Mouse (Mus musculus): ENCODE measurements around the gene Mgarp. TPM values are rescaled to one million over a fixed set of nuclear protein-coding genes. Genes with fewer than 3 reads are reported as not detected.

The Mgarp gene
- total and polyA plus RNA-seq, 3 experiments, result 0.65 to 5.2 TPM; not detected in 1

DNA sequence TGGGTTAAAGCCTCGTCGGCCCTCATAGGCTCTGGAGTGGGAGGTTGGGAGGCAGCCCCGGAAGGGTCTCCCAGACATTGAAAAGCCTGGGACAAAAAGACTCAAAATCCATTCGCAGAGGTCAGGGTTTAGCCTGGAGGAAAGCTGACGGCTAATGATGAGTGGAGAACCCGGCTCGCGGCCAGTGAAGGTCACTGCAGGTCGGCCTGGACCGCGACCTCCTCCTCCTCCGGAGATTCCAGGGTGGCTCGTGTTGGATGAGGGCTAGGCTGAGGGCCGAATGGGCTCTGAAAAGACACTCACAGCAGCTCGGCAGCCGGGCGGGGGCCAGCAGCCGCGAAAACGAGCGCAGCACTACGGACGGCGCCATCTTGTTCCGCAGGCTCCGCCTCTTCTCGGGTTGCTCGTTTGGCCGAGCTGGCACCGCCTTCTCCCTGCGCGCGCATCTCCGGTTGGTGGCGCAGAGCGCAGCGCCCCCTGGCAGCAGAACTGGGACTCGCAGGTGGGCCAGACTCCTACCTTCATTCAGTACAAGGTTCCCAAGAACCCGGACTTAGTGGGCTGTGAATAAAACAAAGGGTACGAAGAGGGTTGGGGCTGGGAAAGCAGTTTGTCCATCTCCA lies 12.1 kb upstream of the Mgarp start, which contains the start of gene Ndufc1 (continued):
- TF ChIP-seq JUND (IDR thresholded peaks at IDR 0.05; ENCODE audit: low read depth, low read length), result no peak
- peak; percentile 92 for TF ChIP-seq POLR2AphosphoS2 (IDR thresholded peaks at IDR 0.05; ENCODE audit: low read length)
- no peak for TF ChIP-seq USF2 (IDR thresholded peaks at IDR 0.05; ENCODE audit: borderline replicate concordance in 1 of 2, insufficient read depth in 1 of 2, low read depth in 1 of 2, low read length in 2 of 2)
- TF ChIP-seq TBP (IDR thresholded peaks at IDR 0.05; ENCODE audit: low read depth, low read length), result peak; percentile 79
- no peak for TF ChIP-seq TAL1 (IDR thresholded peaks at IDR 0.05; ENCODE audit: low read length)
- peak; percentile 68; the same call in 1 of the 2 replicates for TF ChIP-seq ZMIZ1 (IDR thresholded peaks at IDR 0.05; ENCODE audit: low read depth, low read length)
- peak; percentile 77 for TF ChIP-seq TCF12 (IDR thresholded peaks at IDR 0.05; ENCODE audit: low read depth, low read length)
- TF ChIP-seq ZNF384 (IDR thresholded peaks at IDR 0.05; ENCODE audit: low read depth, low read length), result no peak
- TF ChIP-seq GABPA (IDR thresholded peaks at IDR 0.05; ENCODE audit: low read depth, low read length), result no peak
- no peak for TF ChIP-seq CHD1 (IDR thresholded peaks at IDR 0.05; ENCODE audit: low read depth, low read length)
- TF ChIP-seq CTCF (IDR thresholded peaks at IDR 0.05 in 2 of 3, conservative IDR thresholded peaks at IDR 0.05 in 1 of 3; ENCODE audit: control insufficient read depth in 1 of 3, insufficient read depth in 1 of 3, low read depth in 2 of 3, low read length in 3 of 3, poor library complexity in 1 of 3, severe bottlenecking in 1 of 3), result peak; percentile 90 to 98 (median 97)
- TF ChIP-seq MAFK (IDR thresholded peaks at IDR 0.05; ENCODE audit: borderline replicate concordance, low read depth, low read length), result no peak
- peak; percentile 92 for TF ChIP-seq NELFE (IDR thresholded peaks at IDR 0.05; ENCODE audit: low read depth, low read length)
- no peak for TF ChIP-seq POLR2AphosphoS5 (IDR thresholded peaks at IDR 0.05; ENCODE audit: borderline replicate concordance, low read depth, low read length)

DNA sequence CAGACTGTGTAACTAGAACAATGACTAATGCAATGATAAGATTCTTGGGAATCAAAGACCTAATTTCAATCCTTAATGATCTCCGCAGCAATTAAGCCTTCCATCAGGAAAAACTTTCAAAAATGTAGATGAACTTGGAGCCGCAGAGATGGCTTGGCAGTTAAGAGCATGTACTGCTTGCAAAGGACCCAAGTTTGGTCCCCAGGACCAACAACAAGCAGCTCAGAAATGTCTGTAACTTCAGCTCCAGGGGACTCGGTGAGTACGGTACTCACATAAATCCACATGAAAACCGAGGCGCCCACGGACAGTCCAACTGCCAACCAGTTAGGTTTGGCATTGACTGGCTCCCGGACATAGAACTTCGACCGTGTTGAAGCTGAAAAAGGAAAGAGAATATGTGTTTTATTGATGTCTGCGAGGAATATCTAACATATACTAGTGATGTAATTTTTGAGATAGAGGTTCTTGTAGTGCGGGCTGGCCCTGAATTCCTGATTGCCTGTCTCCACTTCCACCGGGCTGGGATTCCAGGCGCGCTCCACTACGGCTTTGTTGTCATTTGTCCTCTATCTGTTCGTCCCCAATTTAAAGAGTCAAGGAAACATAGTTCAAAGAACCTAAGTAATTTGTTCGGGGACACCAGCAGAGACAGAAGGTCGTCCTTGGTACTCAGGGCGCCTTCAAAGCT lies 11.5 kb upstream of the Mgarp start:
- peaks cover 10 to 12% of the 10 kb centered on the region in 2 experiments for H3K36me3 ChIP-seq (ENCODE audit: control insufficient read depth in 1 of 2, insufficient read depth in 2 of 2, low read length in 2 of 2)
- no peaks in the 10 kb centered on the region for H3K9me3 ChIP-seq (replicated peaks; ENCODE audit: insufficient read depth, low read length)
- peak overlapping the region; percentile 99 for H3K9ac ChIP-seq (ENCODE audit: control insufficient read depth, low read depth, low read length, poor library complexity, severe bottlenecking)
- peaks cover 0 to 3% of the 10 kb centered on the region in 2 experiments; a peak in 2 of 4 replicates for H3K4me1 ChIP-seq (ENCODE audit: control insufficient read depth in 1 of 2, insufficient read depth in 2 of 2, low read length in 2 of 2)
- peak overlapping the region; percentile 86 for H3K27ac ChIP-seq (ENCODE audit: control insufficient read depth, low read depth, low read length)
- peaks cover 10% of the 10 kb centered on the region for H3K79me2 ChIP-seq (ENCODE audit: control insufficient read depth, insufficient read depth, low read length, poor library complexity)
- no peak for DNase-seq (ENCODE audit: low read depth, low spot score)
- H3K4me3 ChIP-seq (ENCODE audit: control insufficient read depth in 1 of 2, insufficient read depth in 1 of 2, low read depth in 2 of 2, low read length in 2 of 2), result peak overlapping the region; percentile 93 to 100
- TF ChIP-seq RCOR1 (IDR thresholded peaks at IDR 0.05; ENCODE audit: low read depth, low read length), result no peak
- H3K27me3 ChIP-seq (ENCODE audit: control insufficient read depth in 1 of 2, insufficient read depth in 2 of 2, low read length in 2 of 2), result no peaks in the 10 kb centered on the region

- TF ChIP-seq GABPA (IDR thresholded peaks at IDR 0.05; ENCODE audit: low read depth, low read length), result no peak
- TF ChIP-seq ZC3H11A (IDR thresholded peaks at IDR 0.05; ENCODE audit: low read depth, low read length), result no peak
- Histone ChIP-seq H3K27me3 (ENCODE audit: control insufficient read depth in 1 of 2, insufficient read depth in 2 of 2, low read length in 2 of 2) (no peaks in the 10 kb centered on the region), H3K79me2 (ENCODE audit: control insufficient read depth, insufficient read depth, low read length, poor library complexity) (no peaks in the 10 kb centered on the region)
These were observed 6.1 kb upstream of the Mgarp start for GRCm38 (mm10) chr3:51402628-51403027.

More at GRCm38 (mm10) chr3:51402628-51403027, 6.1 kb upstream of the Mgarp start:
- H3K9me3 ChIP-seq (replicated peaks; ENCODE audit: insufficient read depth, low read length), result no peaks in the 10 kb centered on the region
- no peak overlapping the region for H3K4me3 ChIP-seq (ENCODE audit: control insufficient read depth in 1 of 2, insufficient read depth in 1 of 2, low read depth in 2 of 2, low read length in 2 of 2)
- no peaks in the 10 kb centered on the region for H3K4me1 ChIP-seq (ENCODE audit: control insufficient read depth in 1 of 2, insufficient read depth in 2 of 2, low read length in 2 of 2)
- H3K9ac ChIP-seq (ENCODE audit: control insufficient read depth, low read depth, low read length, poor library complexity, severe bottlenecking), result no peak overlapping the region
- no peak for DNase-seq (ENCODE audit: low read depth, low spot score)
- peaks cover 5 to 10% of the 10 kb centered on the region in 2 experiments for H3K36me3 ChIP-seq (ENCODE audit: control insufficient read depth in 1 of 2, insufficient read depth in 2 of 2, low read length in 2 of 2)
- H3K27ac ChIP-seq (ENCODE audit: control insufficient read depth, low read depth, low read length), result no peak overlapping the region

Data from MEL (cell line).